Mouse (Mus musculus) intestine, postnatal 0 days (tissue): ENCODE results near the gene Kcnab3. TPM values are rescaled to one million over a fixed set of nuclear protein-coding genes. Genes with fewer than 3 reads are reported as not detected.

Source experiments
- ATAC-seq: fragments of 200-750 bp; cut with Nextera tagmentation; 2 replicates; pipeline ENCODE4 v1.8.0; 2017; ENCODE audit warnings: mild to moderate bottlenecking, moderate TSS enrichment, moderate library complexity
- H3K27ac ChIP-seq: fragments of 300-500 bp; sonication (generic); 2 replicates; pipeline ENCODE4 v1.5.1; 2014; ENCODE audit warnings: mild to moderate bottlenecking, low read depth, low read length, moderate library complexity
- H3K27me3 ChIP-seq: fragments of 300-500 bp; sonication (generic); replicated peaks from 2 replicates; pipeline ENCODE4 v1.6.1; 2014; ENCODE audit warnings: low read length, mixed read lengths; ENCODE audit not compliant: control insufficient read depth, insufficient read depth
- H3K36me3 ChIP-seq: fragments of 300-500 bp; sonication (generic); 2 replicates; pipeline ENCODE4 v1.6.1; 2014; ENCODE audit warnings: mild to moderate bottlenecking, moderate library complexity; ENCODE audit not compliant: control insufficient read depth, insufficient read depth
- H3K4me1 ChIP-seq: fragments of 300-500 bp; sonication (generic); replicated peaks from 2 replicates; pipeline ENCODE4 v1.6.1; 2014; ENCODE audit warnings: antibody characterized with exemption, low read length, mixed read lengths; ENCODE audit not compliant: control insufficient read depth, insufficient read depth
- H3K4me2 ChIP-seq: fragments of 300-500 bp; sonication (generic); replicated peaks from 2 replicates; pipeline ENCODE4 v1.6.1; 2014; ENCODE audit warnings: low read depth, mild to moderate bottlenecking, moderate library complexity
- H3K4me3 ChIP-seq: fragments of 300-500 bp; sonication (generic); 2 replicates; pipeline ENCODE4 v1.5.1; 2014; ENCODE audit warnings: low read depth, low read length
- H3K9ac ChIP-seq: fragments of 300-500 bp; sonication (generic); 2 replicates; pipeline ENCODE4 v1.6.1; 2014; ENCODE audit warnings: mild to moderate bottlenecking, low read depth, low read length
- H3K9me3 ChIP-seq: fragments of 300-500 bp; sonication (generic); 2 replicates; pipeline ENCODE4 v1.6.1; 2016; ENCODE audit warnings: mixed run types; ENCODE audit not compliant: control insufficient read depth
- CTCF ChIP-seq: sonication (generic); IDR thresholded peaks from 2 replicates; pipeline ENCODE4 v1.5.1; 2016; ENCODE audit warnings: low read depth, mild to moderate bottlenecking, control low read depth, antibody characterized with exemption, moderate library complexity
- WGBS: fragments of 180-500 bp; shearing (Covaris S2); extraction: QIAGEN DNeasy Blood & Tissue Kit; methylation state at CpG from one replicate; pipeline ENCODE4 v1.1.7; 2014; 5-methylcytosine and 5-hydroxymethylcytosine counted together
- polyA plus RNA-seq: library from polyadenylated mRNA; unstranded; fragments of >200 nt; fragmentation: Nextera tagmentation; extraction: Ambion mirVana; gene quantifications from 2 replicates; pipeline ENCODE4 v1.2.1, GENCODE M21; 2015

The Kcnab3 gene
- polyA plus RNA-seq, 1 experiment from 2014 or later = 1.4 TPM

DNA sequence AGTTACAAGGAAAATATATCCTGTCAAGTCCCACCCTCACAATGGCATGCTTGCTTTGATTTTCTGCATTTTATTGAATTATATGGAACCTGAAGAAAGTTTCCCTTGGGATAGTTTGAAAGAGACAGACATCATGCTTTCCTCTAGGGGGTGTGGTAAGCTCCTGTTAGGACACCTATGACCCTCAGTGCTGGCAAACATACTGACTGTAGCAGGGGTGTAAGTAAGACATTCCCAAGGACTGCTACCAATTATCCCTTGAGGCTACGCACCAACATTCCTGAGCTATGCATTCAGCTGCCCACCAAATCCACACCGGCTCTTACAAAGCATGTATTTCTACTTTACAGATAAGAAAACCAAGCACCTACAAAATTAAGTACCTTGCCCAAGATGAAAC is 36.4 kb downstream of the Kcnab3 start:
- Histone ChIP-seq H3K36me3 (peaks cover 45% of the 10 kb centered on the region), H3K27ac (no peak overlapping the region), H3K4me3 (no peak overlapping the region), H3K9me3 (no peaks in the 10 kb centered on the region), H3K4me2 (no peak overlapping the region), H3K4me1 (peaks cover 22% of the 10 kb centered on the region), H3K9ac (no peak overlapping the region), H3K27me3 (no peaks in the 10 kb centered on the region)
- WGBS = 88% methylated on average over 2 of the region's 2 CpGs
- no peak for ATAC-seq
- TF ChIP-seq CTCF = peak; percentile 54

DNA sequence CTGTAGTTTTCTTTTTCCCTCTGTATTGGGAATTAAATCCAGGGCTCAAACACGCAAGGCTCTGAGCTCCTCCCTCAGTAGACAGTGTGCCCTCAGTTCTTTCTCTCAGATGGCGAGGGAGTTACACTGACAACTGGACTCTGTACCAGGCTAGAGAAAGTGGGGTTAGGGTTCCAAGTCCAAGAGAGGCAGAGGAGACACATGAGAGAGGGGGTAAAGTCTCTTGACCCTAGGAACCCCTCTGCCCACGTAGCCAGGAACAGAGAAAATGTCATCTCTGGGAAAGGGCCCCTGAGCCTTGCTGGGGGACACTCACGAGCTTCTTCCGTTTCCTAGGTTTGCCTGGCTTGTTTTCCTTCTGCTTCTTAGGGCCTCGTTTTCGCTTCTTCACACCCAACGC is 38.3 kb downstream of the Kcnab3 start:
- H3K4me1 ChIP-seq = peaks cover 22% of the 10 kb centered on the region
- TF ChIP-seq CTCF = no peak
- peak overlapping the region; percentile 99 for H3K27ac ChIP-seq
- H3K27me3 ChIP-seq = no peaks in the 10 kb centered on the region
- peak overlapping the region; percentile 95 for H3K4me2 ChIP-seq
- 23% methylated on average over 8 of the region's 8 CpGs for WGBS
- peak; percentile 41 for ATAC-seq
- 0 out of 2 replicates have a peak overlapping the region, but pooled peaks have one; percentile 12 for H3K9ac ChIP-seq
- no peaks in the 10 kb centered on the region for H3K9me3 ChIP-seq
- H3K4me3 ChIP-seq = 0 out of 2 replicates have a peak overlapping the region, but pooled peaks have one; percentile 12
- peaks cover 31% of the 10 kb centered on the region for H3K36me3 ChIP-seq

DNA sequence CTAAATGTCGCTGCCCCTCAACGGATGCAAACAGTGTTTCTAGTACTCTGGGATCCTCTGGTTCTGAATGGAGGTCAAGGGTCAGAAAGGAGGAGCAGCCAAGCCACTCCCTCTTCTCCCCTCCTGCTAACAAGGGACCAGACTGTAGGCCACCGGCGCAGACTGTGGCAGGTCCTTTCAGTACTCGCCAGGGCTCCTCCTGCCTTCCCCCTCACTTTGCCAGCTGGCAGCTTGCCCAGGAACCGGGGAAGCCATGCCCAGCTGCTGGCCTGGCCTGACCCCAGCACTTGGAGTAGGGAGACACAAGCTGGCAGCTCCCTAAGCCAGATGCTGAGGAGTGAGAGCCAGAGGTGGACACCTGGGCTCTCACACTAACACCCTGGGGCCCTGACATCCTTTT is 38.9 kb downstream of the Kcnab3 start:
- Histone ChIP-seq H3K36me3 (peaks cover 26% of the 10 kb centered on the region), H3K27ac (peak overlapping the region; percentile 99), H3K4me1 (peaks cover 22% of the 10 kb centered on the region), H3K27me3 (no peaks in the 10 kb centered on the region), H3K4me3 (no peak overlapping the region), H3K9me3 (no peaks in the 10 kb centered on the region), H3K4me2 (peak overlapping the region; percentile 95), H3K9ac (0 out of 2 replicates have a peak overlapping the region, but pooled peaks have one; percentile 12)
- peak; percentile 15; the same call in 1 of the 2 replicates for TF ChIP-seq CTCF
- ATAC-seq = peak; percentile 69
- 5% methylated on average over 6 of the region's 6 CpGs for WGBS

DNA sequence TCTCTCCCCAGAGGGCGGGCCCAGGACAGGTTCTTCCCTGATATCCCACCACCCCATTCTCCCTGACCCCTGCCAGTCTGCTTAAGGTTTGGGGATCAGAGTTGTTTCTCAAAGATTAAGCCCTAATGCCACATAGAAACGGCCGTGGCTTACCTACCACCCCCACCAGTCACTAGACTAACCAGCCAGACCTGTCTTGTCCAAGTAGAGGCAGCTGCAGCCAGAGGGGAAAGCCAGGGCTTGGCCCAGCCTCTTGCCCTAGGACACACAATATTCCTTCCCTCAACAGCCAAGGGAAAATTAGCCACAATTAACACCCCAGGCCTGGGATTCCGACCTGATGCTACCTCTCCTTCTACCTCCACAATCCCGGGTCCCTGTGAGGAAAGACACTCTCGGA is 39.7 kb downstream of the Kcnab3 start:
- H3K27me3 ChIP-seq = no peaks in the 10 kb centered on the region
- peak overlapping the region; percentile 99 for H3K27ac ChIP-seq
- H3K9ac ChIP-seq = peak overlapping the region; percentile 63
- 16% methylated on average over 6 of the region's 6 CpGs for WGBS
- peak overlapping the region; percentile 95 for H3K4me2 ChIP-seq
- TF ChIP-seq CTCF = no peak
- H3K36me3 ChIP-seq = peaks cover 18% of the 10 kb centered on the region
- H3K4me1 ChIP-seq = peaks cover 22% of the 10 kb centered on the region
- H3K4me3 ChIP-seq = peak overlapping the region; percentile 96
- no peaks in the 10 kb centered on the region for H3K9me3 ChIP-seq
- ATAC-seq = no peak

DNA sequence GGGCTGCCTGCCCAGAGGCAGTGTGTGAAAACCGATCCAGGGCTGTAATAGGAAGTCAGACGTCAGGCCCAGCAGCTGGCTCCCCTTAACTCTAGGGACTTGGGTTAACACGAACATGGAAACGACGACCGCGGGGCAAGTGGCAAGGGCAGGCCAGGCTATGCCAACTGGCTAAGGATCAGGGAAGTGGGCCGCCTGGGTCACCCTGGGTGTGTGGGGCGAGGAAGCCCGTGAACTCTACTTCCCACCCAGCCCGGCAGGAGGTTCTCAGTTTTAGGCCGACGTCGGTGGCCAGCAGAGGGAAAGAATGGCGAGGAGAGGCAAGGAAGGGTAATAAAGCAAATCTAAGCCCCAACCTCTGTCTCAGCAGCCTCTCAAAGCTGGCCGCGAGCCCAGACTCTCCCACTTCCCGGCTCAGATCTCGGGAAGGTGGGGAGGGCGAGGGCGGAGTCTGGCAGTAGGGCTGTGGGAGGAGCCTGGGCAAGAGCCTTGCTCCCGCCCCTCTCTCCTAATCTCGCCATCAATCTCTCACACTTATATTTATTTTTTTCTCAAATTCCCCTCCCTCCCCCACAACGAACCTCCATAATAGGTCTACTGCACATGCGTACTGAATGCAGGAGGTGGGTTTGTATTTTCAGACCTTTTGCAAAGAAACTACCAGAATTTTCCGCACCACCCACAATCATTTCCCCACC is 40.2 kb downstream of the Kcnab3 start:
- ATAC-seq = peak; percentile 75
- peak overlapping the region; percentile 96 for H3K4me3 ChIP-seq
- H3K36me3 ChIP-seq = peaks cover 12% of the 10 kb centered on the region
- peaks cover 24% of the 10 kb centered on the region for H3K4me1 ChIP-seq
- peak overlapping the region; percentile 95 for H3K4me2 ChIP-seq
- peak overlapping the region; percentile 63 for H3K9ac ChIP-seq
- no peaks in the 10 kb centered on the region for H3K9me3 ChIP-seq
- TF ChIP-seq CTCF = peak; percentile 46
- under 1% methylated on average over 26 of the region's 26 CpGs for WGBS
- H3K27me3 ChIP-seq = no peaks in the 10 kb centered on the region
- peak overlapping the region; percentile 99 for H3K27ac ChIP-seq

DNA sequence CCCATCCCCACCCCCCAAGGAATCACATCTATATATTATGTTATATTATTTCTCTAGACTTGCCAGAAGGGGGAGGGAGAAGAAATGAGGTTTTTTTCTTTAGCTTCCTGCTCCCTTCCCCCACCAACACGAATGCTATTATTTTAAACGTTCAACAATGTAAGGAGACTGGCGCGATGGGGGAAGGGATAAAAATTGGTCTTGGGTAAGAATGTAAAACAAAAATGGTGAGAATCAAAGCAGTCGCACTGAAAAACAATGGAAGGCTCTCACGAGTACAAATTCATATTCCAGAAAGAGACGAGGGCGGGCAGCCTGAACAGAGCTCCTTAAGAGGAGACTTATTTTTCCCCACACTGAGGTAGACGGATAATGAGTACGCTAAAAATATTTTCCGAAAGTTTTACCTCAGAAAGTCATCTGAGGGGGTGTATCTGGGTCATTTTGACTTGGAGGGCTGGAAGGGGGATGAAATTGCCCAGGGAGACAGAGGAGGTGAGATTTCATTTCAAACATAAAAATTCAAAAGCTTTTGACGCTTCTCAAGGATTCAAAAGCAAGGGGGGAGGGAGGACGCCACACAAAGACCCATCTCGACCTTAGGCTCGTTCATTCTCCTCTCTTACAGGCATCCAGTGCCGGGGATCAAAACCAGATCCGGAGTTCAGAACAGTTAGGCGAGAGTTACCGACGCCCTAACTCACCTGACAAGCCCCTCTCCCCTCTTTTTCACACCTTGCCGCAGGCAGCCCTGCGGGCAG is 41.0 kb downstream of the Kcnab3 start:
- Histone ChIP-seq H3K4me1 (peaks cover 29% of the 10 kb centered on the region), H3K27ac (peak overlapping the region; percentile 99), H3K27me3 (no peaks in the 10 kb centered on the region), H3K4me2 (peak overlapping the region; percentile 95), H3K9ac (peak overlapping the region; percentile 97), H3K4me3 (peak overlapping the region; percentile 96), H3K36me3 (peaks cover 5% of the 10 kb centered on the region), H3K9me3 (no peaks in the 10 kb centered on the region)
- peak; percentile 12; the same call in 1 of the 2 replicates for TF ChIP-seq CTCF
- no peak for ATAC-seq
- under 1% methylated on average over 22 of the region's 22 CpGs for WGBS
